Mouse (Mus musculus): ENCODE results near the gene Junb.

DNA sequence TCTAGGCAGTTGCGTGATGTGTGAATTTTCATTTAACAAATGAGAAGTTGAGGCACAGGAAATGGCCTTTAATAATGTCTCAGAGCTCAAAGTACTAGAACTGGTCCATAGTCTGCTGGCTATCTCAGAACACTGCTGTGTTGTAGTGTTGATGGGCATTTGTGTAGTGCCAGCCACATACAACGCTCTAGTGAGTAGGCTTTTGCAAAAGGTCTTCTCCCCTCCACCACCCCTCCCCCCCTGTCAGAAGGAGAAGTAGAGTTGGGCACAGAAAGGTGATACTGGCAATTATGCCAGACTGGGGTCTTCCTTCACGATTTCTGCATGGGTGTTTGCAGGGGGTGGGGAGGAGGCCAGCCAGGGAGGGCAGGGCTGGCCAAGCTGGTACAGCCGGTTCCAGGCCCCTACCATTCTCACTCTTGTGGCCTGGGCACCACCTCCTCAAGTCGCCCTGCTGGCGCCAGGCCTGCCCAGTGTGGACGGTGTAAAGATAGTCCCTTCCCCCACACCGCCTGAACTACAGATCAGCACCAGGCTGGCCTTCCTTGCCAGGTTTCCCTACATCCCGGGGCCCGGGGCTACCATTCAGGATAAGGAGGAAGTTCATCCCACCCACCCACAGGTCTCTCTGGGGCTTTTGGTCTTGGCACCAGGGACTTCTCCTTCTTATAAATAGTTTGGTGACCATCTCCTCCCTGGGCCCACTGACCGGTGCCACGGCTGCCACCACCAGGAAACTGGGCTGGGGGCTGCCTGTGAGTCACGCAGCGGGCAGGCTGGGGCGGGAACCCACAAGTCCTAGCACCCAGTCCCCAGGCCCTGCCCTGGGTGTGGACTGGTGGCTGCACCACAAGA lies 3.4 kb upstream of the Junb start:
- TF ChIP-seq CTCF (IDR thresholded peaks at IDR 0.05; ENCODE audit: extremely low read depth, insufficient read depth, low read length) (no peak), POLR2A (IDR thresholded peaks at IDR 0.05; ENCODE audit: extremely low read depth, insufficient read depth, low read length) (no peak)

All from cortical plate, adult 2 months (tissue).